Mouse (Mus musculus): ENCODE results near the gene Zdhhc19. TPM values are rescaled to one million over a fixed set of nuclear protein-coding genes. Genes with fewer than 3 reads are reported as not detected.

Zdhhc19 gene
- total and polyA plus RNA-seq, 3 experiments = 0.58 to 1.4 TPM; not detected in 1

- TF ChIP-seq TCF12 (IDR thresholded peaks at IDR 0.05; ENCODE audit: low read depth, low read length) = 0 out of 2 replicates have a peak, but pooled peaks have one; percentile 20
Observed at GRCm38 (mm10) chr16:32507407-32507806, 11.3 kb downstream of the Zdhhc19 start (continued).

- Histone ChIP-seq H3K9me3 (replicated peaks; ENCODE audit: insufficient read depth, low read length) (no peaks in the 10 kb centered on the region), H3K4me3 (ENCODE audit: control insufficient read depth in 1 of 2, insufficient read depth in 1 of 2, low read depth in 2 of 2, low read length in 2 of 2) (peak overlapping the region; percentile 3 to 35), H3K27ac (ENCODE audit: control insufficient read depth, low read depth, low read length) (peak overlapping the region; percentile 93), H3K27me3 (ENCODE audit: control insufficient read depth in 1 of 2, insufficient read depth in 2 of 2, low read length in 2 of 2) (no peaks in the 10 kb centered on the region), H3K4me1 (ENCODE audit: control insufficient read depth in 1 of 2, insufficient read depth in 2 of 2, low read length in 2 of 2) (peaks cover 19 to 31% of the 10 kb centered on the region in 2 experiments), H3K79me2 (ENCODE audit: control insufficient read depth, insufficient read depth, low read length, poor library complexity) (no peaks in the 10 kb centered on the region; the same call in 1 of the 2 replicates), H3K36me3 (ENCODE audit: control insufficient read depth in 1 of 2, insufficient read depth in 2 of 2, low read length in 2 of 2) (peaks cover 0 to 37% of the 10 kb centered on the region in 2 experiments; a peak in 2 of 4 replicates), H3K9ac (ENCODE audit: control insufficient read depth, low read depth, low read length, poor library complexity, severe bottlenecking) (peak overlapping the region; percentile 67)
- no peak for TF ChIP-seq MXI1 (IDR thresholded peaks at IDR 0.05; ENCODE audit: low read depth, low read length)
- no peak for TF ChIP-seq MYB (IDR thresholded peaks at IDR 0.05; ENCODE audit: low read depth, low read length)
- TF ChIP-seq KAT2A (conservative IDR thresholded peaks at IDR 0.05; ENCODE audit: low read depth, low read length) = no peak
- TF ChIP-seq CTCF (IDR thresholded peaks at IDR 0.05 in 2 of 3, conservative IDR thresholded peaks at IDR 0.05 in 1 of 3; ENCODE audit: control insufficient read depth in 1 of 3, insufficient read depth in 1 of 3, low read depth in 2 of 3, low read length in 3 of 3, poor library complexity in 1 of 3, severe bottlenecking in 1 of 3) = no peak
- TF ChIP-seq CHD1 (IDR thresholded peaks at IDR 0.05; ENCODE audit: low read depth, low read length) = no peak
- TF ChIP-seq MEF2A (IDR thresholded peaks at IDR 0.05; ENCODE audit: extremely low read depth, insufficient replicate concordance, low read depth, low read length, poor library complexity, severe bottlenecking) = no peak
- TF ChIP-seq NRF1 (IDR thresholded peaks at IDR 0.05; ENCODE audit: insufficient read depth, low read depth, low read length, poor library complexity, severe bottlenecking) = no peak
- TF ChIP-seq RCOR1 (IDR thresholded peaks at IDR 0.05; ENCODE audit: low read depth, low read length) = no peak
- peak; percentile 25 for TF ChIP-seq TAL1 (IDR thresholded peaks at IDR 0.05; ENCODE audit: low read length)
- no peak for TF ChIP-seq ZKSCAN1 (IDR thresholded peaks at IDR 0.05; ENCODE audit: low read depth, low read length)
- TF ChIP-seq USF1 (IDR thresholded peaks at IDR 0.05; ENCODE audit: low read depth, low read length) = peak; percentile 51; the same call in 1 of the 2 replicates
- no peak for DNase-seq (ENCODE audit: low read depth, low spot score)
Observed at GRCm38 (mm10) chr16:32508035-32508434, 12.0 kb downstream of the Zdhhc19 start.

- H3K4me3 ChIP-seq (ENCODE audit: control insufficient read depth in 1 of 2, insufficient read depth in 1 of 2, low read depth in 2 of 2, low read length in 2 of 2) = peak overlapping the region; percentile 3 to 24
Observed at GRCm38 (mm10) chr16:32508506-32509065, 12.5 kb downstream of the Zdhhc19 start.

More at GRCm38 (mm10) chr16:32508506-32509065, 12.5 kb downstream of the Zdhhc19 start:
- DNase-seq (ENCODE audit: low read depth, low spot score) = peak; percentile 73
- peak overlapping the region; percentile 93 for H3K27ac ChIP-seq (ENCODE audit: control insufficient read depth, low read depth, low read length)
- peaks cover 0 to 37% of the 10 kb centered on the region in 2 experiments; a peak in 2 of 4 replicates for H3K36me3 ChIP-seq (ENCODE audit: control insufficient read depth in 1 of 2, insufficient read depth in 2 of 2, low read length in 2 of 2)
- H3K9ac ChIP-seq (ENCODE audit: control insufficient read depth, low read depth, low read length, poor library complexity, severe bottlenecking) = peak overlapping the region; percentile 67
- H3K27me3 ChIP-seq (ENCODE audit: control insufficient read depth in 1 of 2, insufficient read depth in 2 of 2, low read length in 2 of 2) = no peaks in the 10 kb centered on the region
- H3K9me3 ChIP-seq (replicated peaks; ENCODE audit: insufficient read depth, low read length) = no peaks in the 10 kb centered on the region
- no peak for TF ChIP-seq ELF1 (IDR thresholded peaks at IDR 0.05; ENCODE audit: low read depth, low read length)
- no peak for TF ChIP-seq EP300 (IDR thresholded peaks at IDR 0.05; ENCODE audit: low read depth in 1 of 2, low read length in 2 of 2)
- no peak for TF ChIP-seq ZKSCAN1 (IDR thresholded peaks at IDR 0.05; ENCODE audit: low read depth, low read length)
- TF ChIP-seq CTCF (IDR thresholded peaks at IDR 0.05 in 2 of 3, conservative IDR thresholded peaks at IDR 0.05 in 1 of 3; ENCODE audit: control insufficient read depth in 1 of 3, insufficient read depth in 1 of 3, low read depth in 2 of 3, low read length in 3 of 3, poor library complexity in 1 of 3, severe bottlenecking in 1 of 3) = no peak
- peak; percentile 48; the same call in 1 of the 2 replicates for TF ChIP-seq USF1 (IDR thresholded peaks at IDR 0.05; ENCODE audit: low read depth, low read length)
- no peak for TF ChIP-seq RAD21 (IDR thresholded peaks at IDR 0.05; ENCODE audit: low read depth, low read length)
- no peak for TF ChIP-seq BHLHE40 (IDR thresholded peaks at IDR 0.05; ENCODE audit: borderline replicate concordance, low read depth, low read length)
- 0 out of 2 replicates have a peak, but pooled peaks have one; percentile 24 for TF ChIP-seq TBP (IDR thresholded peaks at IDR 0.05; ENCODE audit: low read depth, low read length)
- TF ChIP-seq HCFC1 (IDR thresholded peaks at IDR 0.05; ENCODE audit: low read depth, low read length) = no peak
- no peaks in the 10 kb centered on the region; the same call in 1 of the 2 replicates for H3K79me2 ChIP-seq (ENCODE audit: control insufficient read depth, insufficient read depth, low read length, poor library complexity)
- peaks cover 19 to 31% of the 10 kb centered on the region in 2 experiments for H3K4me1 ChIP-seq (ENCODE audit: control insufficient read depth in 1 of 2, insufficient read depth in 2 of 2, low read length in 2 of 2)

Data from MEL (cell line).